Mouse (Mus musculus) kidney, postnatal 10 days (tissue): ENCODE results near the gene Gm5105.
A peak's percentile ranks its signal among the peaks of the same experiment; 100 is the strongest.

Source experiments
- DNase-seq: peaks from one replicate; pipeline ENCODE4 v3.0.0; 2021; ENCODE audit warnings: mixed read lengths

Gm5105 gene

DNA sequence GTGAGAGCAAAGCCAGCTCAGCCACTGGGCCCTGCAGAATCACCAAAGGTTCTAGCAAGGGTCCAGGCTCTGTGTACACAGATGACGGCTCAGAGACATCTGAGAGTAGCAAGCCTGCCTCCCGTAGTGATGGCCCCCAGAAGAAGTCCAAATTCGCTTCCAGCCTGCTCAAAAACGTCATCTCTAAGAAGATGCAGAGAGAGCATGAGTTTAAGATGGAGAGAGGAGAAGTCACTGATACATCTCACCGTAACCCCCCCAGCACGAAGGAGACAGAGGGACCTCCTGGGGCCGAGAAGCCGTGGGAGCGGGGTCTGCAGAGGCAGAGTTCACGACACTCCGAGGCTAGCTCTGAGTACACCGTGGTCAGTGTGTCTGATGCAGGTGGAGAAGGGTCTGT, at the start of gene Gm5105:
TSS of gene Gm5105 (minus strand) at position 101 of the 400 bp plus-strand sequence.
- DNase-seq = no peak

DNA sequence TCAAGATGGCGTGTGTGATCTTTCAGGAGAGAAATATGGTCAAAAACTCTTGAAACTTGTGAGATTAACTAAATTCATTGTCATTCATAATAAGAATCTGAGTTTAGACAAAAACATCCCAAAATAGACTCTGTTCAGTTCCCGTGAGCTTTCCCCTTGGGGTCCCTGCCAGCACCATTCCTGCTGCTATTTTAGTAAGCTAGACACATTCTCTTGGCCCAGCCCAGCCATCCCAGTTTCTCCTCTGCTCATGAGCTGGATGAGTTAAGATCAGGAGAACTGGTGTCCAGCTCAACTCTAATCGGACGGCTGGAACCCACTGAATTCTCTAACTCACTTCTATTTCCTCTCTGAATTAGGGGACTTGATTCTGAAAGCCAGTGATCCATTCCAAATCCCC, 49.7 kb upstream of the Gm5105 start:
- no peak for DNase-seq

DNA sequence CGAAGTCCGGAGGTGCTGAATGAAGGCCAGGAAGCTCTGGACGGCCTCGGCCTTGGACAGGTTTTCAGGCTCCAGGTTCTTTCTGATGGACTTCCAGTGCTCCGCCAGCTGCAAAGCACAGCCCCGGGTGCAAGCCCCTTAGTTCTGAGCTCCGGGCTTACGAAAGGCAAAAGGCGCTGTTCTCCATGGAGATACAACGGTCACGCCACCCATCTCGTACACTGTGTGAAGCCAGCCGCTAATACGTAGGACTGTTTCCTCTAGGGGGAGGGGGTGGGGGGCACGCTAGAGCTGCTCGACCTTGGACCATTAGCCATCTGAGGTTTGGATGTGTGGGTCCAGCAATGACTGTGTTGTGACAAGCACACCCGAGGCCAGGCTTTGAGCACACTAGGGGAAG, 46.9 kb upstream of the Gm5105 start:
- DNase-seq = no peak

DNA sequence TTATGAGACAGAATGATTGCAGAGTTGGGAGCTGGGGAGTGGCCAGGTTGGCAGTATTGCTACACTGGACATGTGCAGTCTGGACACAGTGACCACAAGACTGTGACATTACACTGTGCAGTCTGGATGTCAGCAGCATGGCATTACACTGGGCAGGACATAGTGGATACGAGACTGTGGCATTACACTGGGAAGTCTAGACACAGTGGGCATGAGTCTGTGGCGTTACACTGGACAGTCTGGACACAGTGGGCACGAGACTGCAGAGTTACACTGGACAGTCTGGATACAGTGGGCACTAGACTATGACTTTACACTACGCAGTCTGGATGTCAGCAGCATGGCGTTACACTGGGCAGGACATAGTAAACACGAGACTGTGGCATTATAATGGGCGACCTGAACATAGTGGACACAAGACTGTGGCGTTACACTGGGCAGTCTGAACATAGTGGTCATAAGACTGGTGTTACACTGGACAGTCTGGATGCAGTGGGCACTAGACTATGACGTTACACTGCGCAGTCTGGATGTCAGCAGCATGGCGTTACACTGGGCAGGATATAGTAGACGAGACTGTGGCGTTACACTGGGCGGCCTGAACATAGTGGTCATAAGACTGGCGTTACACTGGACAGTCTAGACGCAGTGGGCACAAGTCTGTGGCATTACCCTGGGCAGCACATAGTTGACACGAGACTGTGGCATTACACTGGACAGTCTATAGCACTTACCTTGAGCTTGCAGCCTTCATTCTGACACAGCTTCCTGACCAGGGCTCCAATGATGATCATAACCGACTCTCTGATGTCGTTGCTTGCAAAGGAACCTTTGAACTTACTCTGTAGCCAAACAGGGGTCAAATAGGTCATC, 44.0 kb upstream of the Gm5105 start:
- no peak for DNase-seq

DNA sequence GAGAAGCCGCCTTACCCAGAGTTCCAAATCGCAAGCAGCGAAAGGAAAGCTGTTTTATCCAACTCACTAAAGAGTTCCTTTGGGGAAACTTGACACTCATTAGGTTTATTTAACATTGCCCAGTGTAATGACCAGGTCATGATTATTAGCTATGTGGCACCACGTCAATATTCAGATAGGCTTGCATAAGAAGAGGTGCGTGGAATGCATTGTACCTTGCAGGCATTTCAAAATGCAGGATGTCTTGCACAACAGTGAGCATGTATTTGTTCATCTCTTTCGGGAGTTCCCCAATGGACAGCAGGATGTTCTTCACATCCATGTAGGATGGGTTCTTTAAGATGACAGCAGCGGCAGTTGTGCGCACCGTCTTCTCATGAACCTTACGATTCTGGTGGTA, 39.7 kb upstream of the Gm5105 start:
- DNase-seq = no peak

DNA sequence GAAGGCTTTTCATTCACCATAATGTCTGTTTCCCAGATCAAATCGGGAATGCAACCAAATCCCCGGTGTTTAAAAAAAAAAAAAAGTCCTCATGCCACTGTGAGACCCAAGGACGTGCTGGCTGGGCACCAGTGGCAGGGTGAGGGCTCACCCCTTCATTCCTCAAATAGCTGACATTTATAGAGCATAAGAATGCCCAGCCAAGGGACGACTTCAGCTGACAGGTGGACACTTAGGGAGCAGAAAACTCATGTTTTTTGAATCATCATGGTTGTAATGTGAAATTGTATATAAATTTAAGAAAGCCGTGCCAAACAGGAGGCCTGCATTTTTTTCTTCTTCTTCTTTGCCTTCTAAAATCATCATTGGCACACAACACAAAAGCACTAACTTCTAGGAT, 37.9 kb upstream of the Gm5105 start:
- no peak for DNase-seq

DNA sequence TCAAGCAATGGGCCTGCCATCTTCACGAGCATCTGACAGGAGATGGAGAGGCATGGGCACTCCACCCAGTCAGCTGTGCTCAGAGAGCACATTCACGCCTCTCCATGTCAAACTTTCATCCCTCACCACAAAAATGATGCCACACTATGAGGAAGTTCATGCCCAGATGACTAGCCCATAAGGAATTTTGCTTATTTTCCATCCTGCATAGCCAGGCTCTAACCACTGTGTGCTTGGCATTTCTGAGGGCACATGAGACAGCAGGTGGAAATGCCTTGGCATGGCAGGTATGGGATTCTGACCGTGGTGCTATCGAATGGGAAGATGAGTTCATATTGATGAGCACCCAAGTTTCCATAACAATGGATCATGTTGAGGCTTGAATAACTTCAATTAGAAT, 36.5 kb upstream of the Gm5105 start:
- no peak for DNase-seq

DNA sequence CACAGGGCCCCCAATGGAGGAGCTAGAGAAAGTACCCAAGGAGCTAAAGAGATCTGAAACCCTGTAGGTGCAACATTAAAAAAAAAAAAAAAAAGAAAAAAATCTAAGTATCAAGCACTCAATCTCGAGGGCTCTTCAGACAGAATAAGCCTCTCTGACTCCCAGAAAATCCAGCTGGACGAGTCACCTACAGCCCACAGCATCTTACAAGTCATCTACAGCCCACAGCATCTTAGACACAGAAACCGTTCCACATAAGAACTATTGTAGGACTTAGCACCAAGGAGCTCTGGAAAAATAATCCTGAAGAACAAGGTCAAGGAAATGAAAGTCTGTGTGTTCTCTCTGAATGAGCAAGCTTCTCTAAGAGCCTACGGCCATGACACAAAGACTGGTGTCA, 34.7 kb upstream of the Gm5105 start:
- DNase-seq = no peak

DNA sequence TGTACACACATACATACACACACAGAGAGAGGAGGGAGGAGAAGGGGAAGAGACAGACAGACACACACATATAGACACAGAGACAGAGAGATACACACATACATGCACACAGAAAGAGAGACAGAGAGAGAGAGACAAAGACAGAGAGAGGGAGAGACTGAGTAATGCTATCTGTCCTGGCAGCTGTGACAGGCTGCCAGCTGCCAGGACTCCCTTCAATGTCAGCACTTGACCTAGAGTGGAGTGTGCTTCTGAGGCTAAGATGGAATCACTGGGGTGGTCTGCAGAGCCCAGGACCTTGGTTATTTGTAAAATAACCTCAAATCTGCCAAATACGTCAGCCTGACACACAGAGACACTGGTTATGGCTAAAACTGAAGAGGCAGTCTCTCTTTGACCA, 30.5 kb upstream of the Gm5105 start:
- no peak for DNase-seq

DNA sequence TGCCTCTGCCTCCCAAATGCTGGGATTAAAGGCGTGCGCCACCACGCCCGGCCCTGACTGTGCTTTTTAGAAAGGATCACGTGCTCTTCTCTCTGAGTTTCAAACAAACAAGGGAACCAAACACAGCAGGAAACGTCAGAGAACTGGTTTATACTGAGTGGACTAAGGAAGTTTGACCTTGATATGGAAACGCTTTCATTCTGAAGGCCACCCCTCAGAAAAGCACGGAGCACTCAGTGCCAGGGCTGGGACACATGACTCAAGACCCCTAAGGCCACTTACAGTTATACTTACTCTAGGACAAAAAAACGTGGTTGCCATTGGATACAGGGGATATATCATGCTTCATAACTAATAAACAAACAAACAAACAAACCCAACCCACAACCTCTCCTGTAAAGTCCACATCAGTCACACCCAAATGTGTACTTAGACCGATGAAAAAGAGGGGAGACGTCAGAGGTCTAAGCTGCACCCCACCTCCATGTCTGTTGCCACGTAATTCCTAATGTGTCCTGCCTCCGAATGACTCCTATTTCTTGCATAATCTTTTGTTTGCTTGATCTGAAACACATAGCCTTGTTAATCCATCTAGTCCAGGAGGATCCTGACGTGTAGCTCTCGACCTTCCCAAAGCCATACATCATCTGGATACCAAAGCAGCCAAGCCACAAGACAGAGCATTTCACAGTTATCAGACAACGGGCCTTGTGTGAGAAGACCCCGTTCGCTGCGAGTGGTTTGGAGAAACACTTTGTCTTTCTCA, 29.3 kb upstream of the Gm5105 start:
- no peak for DNase-seq

DNA sequence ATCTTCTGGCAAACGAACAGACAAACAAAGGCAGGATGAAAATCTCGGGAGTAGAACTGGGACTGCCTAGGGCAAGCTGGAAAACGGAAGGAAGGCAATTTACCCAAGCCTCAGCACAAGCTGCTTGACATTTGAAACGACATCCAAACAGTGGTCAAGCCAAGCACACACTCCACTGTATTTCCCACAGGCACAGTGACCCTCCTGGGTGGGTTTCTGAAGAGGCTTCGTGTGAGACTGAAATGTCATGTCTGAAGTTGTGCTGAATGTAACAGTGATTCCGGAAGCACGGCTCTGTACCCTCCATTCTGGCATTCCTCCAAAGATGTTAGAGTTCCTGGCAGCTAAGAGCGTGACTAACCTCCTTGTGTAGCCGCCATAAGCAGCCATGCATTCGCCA, 28.5 kb upstream of the Gm5105 start:
- DNase-seq = peak; percentile 24

DNA sequence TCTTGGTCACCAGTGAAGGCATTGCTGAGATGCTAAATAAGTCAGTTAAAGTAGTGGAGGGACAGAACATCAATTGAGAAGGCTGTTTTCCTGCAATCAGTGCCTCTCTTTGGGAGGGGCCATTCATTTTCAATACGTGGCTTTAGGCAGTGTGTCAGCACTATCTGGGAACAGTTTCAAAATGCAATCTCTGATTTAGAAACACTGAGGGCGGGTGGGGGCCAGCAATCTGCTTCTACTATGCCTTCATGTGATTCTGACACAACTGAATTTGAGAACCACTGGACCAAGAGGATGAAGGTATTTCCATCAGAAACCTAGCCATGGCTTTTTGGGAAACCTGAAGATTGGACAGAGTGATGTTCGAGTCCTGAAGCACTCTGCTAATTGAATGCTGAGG, 28.1 kb upstream of the Gm5105 start:
- no peak for DNase-seq

DNA sequence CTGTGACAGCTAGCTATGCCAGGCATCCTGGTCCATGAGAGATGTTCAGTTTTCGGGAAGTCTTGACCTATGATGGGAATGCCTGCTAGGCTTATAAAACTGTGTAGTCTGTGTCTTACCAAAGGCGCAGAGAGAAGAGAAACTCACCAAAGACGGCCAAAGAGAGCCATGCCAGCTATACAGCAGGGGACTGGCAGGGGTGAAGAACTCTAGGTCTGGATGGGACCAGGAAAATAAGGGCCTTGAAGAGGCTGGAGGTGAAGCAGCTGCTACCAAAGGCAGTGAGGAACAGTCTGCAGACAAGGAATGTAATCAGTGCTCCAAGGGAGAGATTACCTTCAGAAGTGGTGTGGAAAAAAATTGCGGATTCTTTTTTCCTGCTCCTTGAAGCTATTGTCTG, 16.7 kb upstream of the Gm5105 start:
- DNase-seq = no peak

DNA sequence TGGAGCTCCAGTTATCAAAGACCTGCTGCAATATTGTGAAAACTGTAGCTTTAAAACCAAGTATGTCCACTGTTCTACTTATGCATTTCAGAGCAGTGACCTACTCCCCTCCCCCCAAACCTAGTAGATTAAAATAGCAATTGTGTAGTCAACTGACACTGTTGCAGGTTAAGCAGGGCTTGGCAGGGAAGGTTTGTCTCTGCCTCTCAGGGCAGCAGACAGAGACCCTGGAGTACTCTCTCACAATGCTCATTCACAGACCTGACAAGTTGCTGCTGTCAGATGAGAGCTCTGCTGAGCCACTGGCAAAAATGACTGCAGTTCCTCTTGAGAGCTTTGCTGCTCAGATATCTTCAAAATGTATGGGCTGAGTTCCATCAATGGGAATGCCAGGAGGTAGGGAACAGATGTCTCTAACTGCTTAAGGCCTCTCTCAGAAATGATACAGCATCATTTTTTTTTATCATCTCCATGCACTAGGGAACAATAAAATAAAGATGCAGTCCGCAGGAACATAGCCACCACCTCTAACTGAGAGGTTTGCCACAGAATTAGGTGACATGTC, 16.0 kb upstream of the Gm5105 start:
- DNase-seq = no peak

DNA sequence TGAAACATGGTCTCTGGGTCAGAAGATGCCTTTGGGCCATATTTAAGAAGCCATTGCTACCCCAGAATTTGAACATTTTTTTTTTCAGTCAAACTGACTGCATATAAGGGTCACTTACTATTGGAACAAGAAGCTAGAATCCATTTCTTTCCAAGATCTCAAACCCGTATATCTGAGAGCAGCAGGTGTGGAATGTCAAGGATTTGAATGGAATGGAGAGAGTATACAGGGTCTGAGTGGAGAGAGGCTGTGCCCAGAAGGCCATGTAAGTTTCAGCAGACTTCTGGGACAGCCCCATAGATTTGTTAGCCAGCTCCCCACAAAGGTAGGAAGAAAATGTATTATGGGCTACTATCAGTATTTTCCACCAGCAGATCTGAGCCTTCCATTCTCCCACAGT, 11.5 kb upstream of the Gm5105 start:
- DNase-seq = no peak

DNA sequence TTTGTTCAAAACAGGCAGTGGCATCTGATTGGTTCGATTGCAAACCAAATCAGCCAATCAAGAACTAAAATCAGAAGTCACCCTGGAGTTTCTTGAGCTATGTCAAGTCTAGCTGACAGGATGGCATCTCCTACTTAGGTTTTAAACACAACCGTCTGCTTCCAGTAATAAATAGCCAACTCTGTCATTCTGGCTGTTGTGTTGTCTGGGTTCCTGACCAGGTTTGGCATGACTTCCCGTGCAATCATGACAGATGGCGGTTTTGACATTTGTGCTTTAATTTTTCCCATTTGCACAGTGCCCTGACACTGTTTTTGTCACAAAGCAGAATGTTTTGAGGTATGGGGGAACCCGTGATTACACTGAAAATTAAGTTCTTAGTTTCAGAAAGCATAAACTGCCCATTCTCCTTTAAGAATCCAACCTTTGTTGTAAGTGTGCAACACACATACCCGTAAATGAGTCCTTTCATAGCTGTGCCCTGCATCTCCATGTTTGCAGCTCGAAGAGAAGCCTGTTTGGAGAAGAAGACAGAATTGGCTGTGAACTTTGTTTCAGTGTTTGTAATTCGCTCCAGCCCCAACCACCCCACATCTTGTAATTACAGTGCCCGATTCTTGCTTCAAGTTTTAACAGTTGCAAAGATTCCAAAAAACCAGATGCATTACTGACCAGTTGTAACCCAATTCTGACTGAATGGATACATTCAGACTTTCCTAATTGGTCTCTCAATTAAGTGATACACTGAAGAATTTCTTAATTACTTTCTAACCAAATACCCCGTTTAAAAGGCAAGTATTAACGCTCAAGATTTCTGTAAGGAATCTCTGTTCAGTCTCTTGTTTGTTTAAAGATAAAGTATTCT, 10.5 kb upstream of the Gm5105 start:
- DNase-seq = no peak

DNA sequence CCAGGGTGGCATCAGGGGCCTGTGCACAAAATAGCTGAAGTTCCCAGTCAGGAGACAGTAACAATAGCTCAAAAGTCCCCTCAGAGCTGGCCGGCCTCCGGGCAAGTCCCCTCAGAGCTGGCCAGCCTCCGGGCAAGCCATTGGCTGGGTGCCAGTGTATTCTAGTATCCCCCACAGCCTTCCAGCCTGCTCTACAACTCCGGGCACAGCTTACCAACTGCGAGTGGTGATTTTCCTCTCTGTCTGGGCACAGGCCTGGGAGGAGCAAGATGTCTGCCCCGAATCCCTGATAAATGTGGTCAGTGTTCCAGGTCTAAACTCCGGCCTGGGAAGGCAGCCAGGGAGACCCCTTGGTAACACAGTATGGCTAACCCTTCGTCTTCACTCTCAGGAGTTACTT, 8.0 kb upstream of the Gm5105 start:
- no peak for DNase-seq

DNA sequence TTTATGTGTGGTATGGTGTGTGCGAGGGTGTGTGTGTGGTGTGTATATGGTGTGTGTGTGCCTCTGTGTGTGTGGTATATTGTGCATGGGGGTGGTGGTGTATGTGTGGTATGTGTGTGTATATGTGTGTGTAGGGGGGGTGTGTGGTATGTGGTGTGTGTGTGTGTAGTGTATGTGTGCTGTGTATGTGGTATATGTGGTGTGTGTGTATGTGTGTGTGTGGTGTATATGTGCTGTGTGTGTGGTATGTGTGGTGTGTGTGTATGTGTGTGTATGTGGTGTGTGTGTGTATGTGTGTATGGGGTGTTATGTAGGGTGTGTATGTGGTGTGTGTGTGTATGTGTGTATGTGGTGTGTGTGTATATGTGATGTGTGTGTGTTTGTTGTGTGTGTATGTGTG, 7.0 kb upstream of the Gm5105 start:
- DNase-seq = no peak

DNA sequence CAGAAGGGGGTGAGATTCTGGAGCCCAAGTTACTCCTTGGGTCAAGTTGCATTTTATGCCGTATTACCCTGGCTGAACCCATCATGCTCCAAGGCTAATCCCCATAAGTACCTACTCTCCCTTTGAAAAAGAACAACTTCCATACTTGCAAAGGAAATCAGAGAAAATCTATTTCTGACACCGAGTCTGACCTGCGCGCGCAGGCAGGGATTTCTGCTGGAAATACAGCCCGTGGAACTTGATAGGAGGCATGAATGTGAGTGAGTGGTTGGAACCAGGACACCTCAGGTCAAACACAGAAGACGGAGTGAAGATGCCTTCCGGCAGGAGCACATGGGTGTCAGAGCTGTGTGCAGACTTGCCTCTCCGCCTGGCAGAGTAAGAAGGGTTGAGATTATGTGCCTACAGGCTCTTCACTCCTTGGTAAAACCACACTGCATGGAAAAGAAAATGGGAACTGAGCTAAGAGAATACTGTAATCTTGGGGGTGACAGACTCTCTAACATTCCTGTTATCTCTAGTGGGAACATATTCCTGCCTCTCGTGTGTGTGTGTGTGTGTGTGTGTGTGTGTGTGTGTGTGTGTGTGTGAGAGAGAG, 4.4 kb upstream of the Gm5105 start:
- DNase-seq = no peak

DNA sequence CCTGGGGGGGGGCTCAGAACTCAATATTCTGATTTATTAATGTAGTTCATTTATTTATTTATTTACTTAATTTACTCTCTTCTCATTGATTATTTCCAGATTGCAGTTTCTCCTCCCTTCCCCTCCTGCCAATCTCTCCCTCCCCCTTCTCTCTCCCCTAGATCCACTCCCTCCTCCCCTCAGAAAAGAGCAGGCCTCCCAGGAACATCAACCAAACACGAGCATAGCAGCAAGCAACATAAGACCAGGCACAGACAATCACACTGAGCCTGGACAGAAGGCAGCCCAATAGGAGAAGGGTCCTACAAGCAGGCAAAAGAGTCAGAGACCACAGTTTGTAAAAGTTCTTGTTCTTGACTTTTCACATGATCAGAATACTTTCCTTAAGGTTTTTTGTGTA, 3.8 kb upstream of the Gm5105 start:
- DNase-seq = no peak

DNA sequence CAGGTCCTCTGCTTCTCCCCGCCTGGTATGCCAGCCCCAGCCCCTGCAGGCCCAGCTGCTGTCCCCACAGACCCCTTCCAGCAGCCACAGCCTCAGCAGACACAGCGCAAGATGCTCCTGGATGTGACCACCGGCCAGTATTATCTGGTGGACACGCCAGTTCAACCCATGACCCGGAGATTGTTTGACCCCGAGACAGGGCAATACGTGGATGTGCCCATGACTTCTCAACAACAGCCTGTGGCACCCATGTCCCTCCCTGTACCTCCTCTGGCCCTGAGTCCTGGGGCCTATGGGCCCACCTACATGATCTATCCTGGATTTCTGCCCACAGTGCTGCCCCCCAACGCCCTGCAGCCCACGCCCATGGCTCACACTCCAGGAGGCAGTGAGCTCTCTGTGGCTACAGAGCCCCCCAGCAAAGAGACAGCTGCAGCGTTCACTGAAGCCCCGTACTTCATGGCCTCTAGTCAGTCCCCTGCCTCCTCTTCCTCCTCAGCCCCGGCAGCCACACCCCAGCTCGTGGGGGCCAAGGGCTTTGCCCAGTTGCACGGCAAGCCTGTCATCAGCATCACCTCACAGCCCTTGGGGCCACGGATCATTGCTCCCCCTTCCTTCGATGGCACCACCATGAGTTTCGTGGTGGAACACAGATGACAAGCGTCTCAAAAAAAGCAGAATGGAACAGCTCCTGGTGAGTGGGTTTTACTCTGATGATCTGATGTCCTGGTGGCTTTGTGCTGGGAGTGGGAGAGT, 2.7 kb upstream of the Gm5105 start:
- DNase-seq = no peak

DNA sequence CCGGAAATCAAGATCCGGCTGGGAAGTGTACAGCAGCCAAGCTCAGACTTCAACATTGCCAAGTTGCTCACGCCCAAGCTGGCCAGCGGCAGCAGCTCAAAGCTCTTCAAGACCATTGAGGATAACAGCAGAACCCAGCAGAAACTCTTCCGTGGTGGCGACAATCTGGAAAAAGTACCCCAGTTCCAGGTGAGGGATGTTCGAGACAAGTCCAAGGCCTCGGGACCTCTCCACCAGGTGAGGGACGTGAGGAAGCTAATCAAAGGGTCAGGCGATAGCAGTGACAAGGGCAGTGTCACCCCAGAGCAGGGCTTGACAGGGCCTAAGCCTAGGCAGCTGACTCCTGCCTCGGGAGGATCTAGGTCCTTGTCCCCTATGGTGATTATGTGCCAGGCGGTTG, 915 bp upstream of the Gm5105 start:
- no peak for DNase-seq
